Mouse (Mus musculus) liver, postnatal 0 days (tissue): Measurements from ENCODE around the gene Cdiptos.

Experiments used
- CTCF ChIP-seq: sonication (generic); IDR thresholded peaks from 2 replicates; pipeline ENCODE4 v1.5.1; 2016; ENCODE audit warnings: antibody characterized with exemption, low read depth
- EP300 ChIP-seq: IDR thresholded peaks from 2 replicates; pipeline ENCODE4 v1.6.1; 2016; ENCODE audit warnings: antibody characterized with exemption, low read depth, mild to moderate bottlenecking

DNA sequence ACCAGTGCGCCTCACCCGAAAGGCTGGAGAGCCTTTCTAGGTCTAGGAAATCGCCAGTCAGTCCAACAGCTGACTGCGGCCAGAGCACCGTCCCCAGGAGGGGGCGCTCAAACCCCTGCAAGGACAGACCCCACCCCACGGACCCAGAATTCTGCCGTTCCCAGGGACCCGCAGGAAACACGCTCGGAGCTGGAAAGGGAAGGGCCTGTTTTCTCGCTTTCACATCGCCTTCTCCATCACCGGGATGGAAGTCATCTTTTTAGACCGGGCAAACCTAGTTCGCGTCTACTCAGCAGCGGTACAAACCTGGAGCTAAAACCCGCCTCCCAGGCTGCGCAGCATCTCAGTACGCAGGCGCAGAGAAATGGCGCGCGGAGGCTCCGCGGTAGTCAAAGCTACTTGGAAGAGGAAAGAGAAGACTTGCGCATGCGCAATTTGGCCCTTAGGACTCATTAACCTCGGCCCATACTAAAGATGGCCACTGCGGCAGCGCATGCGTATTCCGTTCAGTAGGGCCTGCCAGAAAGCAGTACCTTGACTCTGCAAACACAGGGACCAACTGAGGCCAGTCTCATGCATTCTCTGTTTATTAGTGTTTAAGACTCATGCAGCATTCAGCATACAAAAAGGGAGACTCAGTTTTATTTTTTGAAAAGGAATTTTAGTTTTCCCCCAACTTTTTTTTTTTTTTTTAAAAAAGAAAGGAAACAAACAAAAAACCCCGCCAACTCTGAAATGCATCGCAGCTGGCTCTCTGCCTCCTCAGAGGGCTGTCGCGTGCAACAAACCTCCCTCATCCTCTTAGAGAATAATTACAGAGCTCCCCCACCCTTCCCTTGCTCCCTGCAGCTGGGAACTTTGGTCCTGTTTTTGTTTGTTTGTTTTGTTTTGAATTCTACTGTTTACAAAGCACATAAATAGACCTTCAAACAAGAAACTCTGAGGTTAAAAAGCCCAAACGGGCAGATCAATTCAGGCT lies 41.4 kb upstream of the Cdiptos start, which contains the start of gene Pagr1a:
- TF ChIP-seq CTCF (peak; percentile 95), EP300 (peak; percentile 25; the same call in 1 of the 2 replicates)
